Mouse (Mus musculus) yolk sac, embryonic 10.5 days (tissue): ENCODE measurements around the gene Sptb.

Experiments
- DNase-seq: peaks from one replicate; pipeline ENCODE4 v3.0.0-alpha.2; 2017; ENCODE audit warnings: low spot score

Sptb gene

GRCm38 (mm10) chr12:76605837-76606236 is 104.5 kb downstream of the Sptb start:
- DNase-seq, result no peak

DNA sequence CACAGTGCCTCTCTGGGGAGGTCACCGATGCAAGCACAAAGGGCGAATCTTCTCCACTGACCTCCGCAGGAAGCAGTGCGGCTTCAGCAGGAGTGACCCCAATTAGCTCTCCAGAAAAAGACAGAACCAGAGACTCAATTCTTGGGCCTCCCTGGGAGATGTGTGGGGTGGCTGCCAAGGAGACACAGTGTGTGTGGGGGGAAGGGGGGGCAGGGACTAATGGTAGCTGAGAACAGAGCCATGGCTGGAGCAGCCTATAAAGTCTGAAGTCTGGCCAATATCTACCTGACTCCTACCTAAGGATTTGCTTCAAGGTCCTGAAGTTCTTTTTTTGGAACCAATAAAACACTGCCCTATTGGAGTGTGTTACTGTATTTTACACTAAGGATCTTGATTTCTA is 105.8 kb downstream of the Sptb start:
- no peak for DNase-seq

DNA sequence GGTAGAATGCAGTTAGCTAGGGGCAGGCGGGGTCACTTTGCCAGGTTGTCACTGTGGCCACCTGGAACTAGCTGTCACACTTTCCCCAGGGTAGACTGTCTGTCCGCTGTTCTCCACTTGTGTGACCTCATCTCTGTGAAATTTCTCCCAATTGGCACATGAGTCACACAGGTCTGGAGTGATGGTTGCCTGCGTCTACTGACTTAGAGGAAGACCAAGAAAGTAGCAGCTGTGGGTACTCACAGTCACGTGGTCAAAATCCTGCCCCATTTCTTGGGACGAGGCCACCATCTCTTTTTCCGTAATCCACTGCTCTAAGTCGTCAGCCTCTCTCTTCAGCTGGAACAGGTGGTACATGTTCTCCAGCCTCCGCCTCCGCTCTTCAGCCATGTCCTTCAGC is 106.6 kb downstream of the Sptb start:
- no peak for DNase-seq

DNA sequence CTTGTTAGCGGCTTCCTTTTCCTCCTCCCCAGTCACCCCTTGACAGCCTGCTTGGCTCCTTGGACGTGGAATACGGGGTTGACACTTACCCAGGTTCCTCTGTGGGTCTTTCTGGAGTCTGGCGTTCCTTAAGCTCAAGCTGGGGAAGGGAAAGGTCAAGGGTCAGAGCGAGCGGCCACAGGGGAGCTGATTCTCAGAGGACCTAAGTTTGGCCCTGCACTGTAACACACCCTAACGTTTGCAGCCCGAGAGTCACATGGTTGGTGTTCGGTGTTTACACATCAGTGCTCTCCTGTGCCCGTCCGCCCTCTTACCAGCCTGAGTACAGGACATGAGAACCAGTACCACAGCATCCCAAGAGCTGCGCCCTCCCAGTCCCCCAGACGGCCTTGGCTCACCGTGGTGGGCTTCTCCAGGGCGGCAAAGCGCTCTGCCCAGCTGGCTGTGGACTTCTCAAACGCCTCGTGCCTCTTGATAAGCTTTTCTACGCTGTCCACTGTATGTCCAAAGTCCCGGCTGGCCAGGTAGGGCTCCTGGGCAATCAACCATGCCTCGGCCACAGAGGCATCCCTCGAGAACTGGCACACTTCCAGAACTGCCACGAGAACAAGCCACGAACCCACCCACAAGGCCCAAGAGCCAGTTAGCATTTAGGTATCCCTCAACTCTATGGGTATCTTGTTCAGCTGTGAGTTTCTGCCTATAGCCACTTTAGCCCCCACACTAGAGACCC is 112.0 kb downstream of the Sptb start:
- no peak for DNase-seq

- no peak for DNase-seq
Measured at GRCm38 (mm10) chr12:76597577-76598100, 112.7 kb downstream of the Sptb start.

DNA sequence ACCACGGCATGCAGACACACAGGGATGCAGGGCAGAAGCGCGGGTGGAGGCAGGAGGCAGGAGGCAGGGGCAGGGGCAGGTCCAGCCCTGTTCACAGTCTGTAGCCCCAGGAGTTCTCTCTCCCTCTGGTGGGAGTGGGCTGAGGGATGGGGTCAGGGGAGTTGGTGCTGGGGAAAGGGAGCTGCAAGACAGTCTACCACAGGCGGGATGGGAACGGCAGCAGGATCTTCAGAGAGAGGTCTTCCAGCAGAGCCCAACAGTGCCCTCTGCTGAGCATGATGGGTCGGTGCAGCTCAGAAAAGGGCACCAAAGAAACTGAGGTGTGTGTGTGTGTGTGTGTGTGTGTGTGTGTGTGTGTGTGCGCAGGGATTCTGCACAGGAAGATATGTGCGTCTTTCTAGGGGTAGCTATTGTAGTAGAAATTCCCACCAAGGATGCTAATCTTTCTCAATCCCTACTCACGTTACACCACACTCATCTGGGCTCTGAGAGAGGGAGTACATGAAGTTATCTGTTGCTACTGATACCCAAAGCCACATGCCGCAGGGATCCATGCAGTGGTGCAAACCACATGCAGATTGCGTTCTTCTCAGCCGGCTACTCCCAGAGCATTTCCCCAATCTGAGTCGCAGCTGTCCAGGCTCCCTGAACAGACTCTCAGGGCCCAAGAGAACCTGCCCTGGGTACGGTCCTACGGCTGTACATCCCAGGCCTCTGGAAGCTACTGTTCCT is 113.9 kb downstream of the Sptb start:
- DNase-seq, result peak; percentile 56

GRCm38 (mm10) chr12:76595830-76596229 is 114.5 kb downstream of the Sptb start:
- no peak for DNase-seq

DNA sequence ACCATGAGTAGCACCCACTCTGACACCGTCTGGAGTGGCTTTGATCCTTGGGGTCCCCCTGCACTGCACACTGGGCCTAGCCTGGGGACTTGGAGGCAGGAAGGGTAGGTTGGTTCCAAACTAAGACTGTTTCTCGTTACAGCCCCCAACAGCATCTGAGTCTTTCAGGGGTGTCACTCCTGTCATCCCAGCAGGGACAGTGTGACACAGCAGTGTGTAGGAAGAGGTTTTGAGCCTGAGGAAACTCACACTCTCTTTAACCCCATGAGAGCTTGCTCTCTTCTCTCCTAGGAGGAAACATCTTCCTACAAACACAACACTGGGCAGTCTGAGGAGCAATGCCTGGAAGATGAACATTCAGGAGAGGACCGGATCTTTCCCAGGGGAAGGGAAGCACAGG is 115.8 kb downstream of the Sptb start:
- DNase-seq, result no peak

GRCm38 (mm10) chr12:76593839-76594322 is 116.5 kb downstream of the Sptb start:
- DNase-seq, result no peak

DNA sequence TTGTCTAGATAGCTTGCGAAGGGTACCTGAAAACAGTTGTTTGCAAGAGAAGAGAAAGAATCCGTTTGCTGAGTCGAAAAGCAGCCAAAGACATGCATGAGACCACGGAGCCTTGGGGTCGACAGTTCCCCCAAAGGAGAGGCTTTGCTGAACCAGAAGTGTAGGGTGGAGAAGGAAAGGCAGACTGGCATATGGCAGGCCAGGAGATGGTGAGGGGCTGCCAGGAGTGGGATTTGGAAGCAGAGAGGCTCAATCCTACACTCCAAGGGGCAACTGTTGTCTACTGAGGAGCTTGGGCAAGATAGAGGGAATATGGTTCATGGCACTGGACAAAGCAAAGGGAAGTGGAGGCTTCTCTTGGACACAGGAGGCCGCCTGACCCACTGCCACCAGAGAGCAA is 117.1 kb downstream of the Sptb start:
- no peak for DNase-seq

DNA sequence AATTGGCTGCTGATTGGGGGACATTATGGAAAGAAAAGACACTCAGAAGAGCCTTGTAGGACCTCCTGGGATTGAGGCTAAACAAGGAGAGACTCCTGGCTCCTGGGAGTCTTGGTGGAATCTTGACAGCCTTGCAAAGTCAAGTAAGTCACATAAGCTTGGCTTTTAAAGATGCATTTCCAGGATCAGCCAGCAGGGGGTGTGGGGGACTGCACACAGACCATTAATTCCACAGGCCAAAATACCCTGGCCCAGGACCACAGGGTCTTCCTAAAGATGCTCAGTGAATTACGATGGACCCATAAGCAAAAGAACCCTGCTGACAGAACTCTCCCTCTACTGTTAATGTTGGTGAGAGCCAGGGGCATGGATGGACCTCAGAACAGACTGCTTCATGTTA is 118.1 kb downstream of the Sptb start:
- DNase-seq, result peak; percentile 49

- DNase-seq, result no peak
Measured at GRCm38 (mm10) chr12:76591037-76591436, 119.3 kb downstream of the Sptb start.

DNA sequence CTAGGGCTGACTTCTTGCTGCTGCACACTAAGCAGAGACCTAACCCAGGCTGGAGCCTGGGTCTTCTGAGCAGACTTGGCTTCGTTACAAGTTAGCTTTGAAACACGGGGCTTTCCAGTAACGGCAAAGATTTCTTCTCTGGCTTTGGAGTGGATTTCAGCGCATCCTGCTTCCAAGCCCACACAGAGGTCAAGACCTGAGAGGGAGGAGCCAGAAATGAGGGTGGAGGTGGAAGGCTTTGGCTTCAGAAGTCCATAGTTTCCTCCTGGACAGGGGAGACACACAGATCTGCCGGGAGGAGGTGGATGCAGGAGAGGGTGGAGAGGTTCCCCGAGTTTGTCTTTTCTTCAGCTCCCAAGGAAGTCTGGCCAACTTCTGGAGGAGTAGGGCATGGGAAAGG is 120.8 kb downstream of the Sptb start:
- no peak for DNase-seq

DNA sequence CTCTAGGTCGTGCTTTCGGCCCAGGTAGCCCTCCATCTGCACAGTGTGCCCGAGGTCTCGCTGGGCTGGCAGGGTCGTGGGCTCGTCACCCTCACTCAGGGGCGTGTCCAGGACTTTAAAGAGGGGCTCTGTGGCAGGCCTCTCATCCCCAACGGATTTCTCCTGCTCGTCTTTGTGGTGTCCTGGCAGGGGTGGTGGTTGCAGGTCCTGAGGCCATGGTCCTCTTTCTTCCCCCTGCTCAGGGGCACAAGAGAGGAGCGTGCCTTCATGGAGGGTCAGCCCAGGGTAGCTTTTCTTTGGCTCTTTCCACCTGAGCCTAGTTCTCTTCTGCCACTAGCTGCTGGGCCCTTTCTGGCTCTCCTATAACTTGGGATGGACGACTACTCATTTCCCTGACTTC is 123.0 kb downstream of the Sptb start:
- no peak for DNase-seq

DNA sequence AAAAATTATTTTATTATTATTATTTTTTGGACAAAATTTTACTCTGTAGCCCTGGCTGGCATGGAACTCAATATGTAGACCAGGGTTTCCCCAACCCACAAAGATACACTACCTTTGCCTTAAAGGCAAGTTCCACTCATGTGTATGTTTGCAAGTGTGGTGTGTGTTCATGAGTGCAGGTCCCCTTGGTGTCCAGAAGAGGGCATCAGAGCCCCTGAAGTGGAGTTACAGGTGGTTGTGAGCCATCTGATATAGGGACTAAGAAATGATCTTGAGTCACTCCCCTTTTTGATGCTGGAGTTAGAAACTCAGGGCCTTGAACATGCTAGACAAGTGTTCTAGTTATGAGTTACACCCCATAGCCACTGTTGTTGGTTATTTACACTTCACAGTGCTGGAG is 125.3 kb downstream of the Sptb start:
- no peak for DNase-seq

DNA sequence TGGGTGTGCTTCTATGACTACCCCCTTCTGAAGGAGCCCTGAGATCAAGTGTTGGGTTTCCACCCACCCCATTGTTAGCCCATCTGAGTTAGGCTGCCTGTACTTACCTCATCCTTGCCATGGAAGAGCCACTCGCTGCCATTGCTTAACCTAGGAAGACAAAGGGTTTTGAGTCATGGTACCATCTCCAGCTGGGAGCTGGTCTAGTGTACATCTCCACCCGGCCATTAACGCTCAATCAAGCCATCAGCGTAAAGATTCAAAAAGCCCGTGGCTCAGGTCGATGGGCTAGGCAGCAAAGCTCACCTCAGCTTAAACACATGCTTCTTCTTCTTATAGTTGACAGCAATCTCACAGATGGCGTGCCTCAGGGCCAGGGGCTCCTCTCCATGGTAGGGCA is 126.9 kb downstream of the Sptb start:
- no peak for DNase-seq

GRCm38 (mm10) chr12:76582841-76583240 is 127.5 kb downstream of the Sptb start:
- no peak for DNase-seq

DNA sequence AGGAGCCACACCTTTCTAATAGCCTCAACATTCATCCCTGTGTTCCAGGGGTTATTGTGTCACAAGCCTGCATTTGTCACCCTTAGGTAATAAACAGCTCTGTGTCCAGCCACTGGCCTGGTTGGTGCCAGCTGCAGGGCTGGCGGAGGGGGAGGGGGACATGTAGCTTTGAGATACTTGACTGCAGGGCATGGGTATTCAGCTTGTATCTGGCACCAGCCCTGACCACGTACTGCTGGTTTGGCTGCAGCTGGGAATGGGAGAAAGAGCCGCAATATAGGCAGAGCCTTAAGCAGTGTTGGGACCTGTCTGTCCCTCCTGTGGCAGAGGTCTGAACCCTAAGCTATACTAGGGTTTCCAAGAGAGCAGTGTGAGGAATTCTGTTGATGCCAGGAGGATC is 128.2 kb downstream of the Sptb start:
- DNase-seq, result no peak

DNA sequence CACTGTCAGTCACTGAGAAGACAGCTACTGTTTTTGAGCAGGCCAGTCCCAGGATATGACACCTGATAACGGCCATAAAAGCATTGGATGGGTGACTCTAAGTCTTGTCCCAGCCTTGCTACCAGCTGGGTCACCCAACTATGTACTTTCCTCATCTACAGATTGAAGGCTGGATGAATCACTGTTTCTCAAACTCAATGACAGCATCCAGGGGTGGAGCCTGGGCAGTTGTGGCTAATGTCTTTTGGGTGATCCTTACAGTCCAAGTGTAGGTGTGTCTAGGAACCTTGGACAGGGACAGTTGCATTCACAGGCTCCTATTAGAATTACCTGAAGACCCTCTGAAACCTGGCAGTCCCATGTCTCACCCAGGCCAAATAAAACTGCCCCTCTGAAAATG is 130.5 kb downstream of the Sptb start:
- no peak for DNase-seq

DNA sequence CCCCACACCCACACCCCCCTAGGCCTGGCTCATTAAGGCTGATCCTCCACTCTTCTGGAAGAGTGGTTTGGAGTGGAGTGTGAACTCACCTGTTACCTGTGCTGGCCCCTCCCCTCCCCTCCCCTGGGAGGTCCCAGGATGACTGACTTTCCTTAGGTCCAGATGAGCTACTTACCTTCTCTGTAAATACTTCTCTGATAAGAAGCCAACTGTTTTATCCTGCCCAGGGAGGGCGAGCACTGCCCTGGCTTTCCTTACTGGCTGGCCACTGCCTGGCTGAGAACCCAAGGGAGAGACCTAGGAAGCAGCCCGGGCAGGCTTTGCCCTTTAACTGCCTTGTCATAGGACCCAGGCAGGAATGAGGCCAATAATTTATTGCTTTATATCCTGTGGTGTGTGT is 131.9 kb downstream of the Sptb start:
- no peak for DNase-seq

DNA sequence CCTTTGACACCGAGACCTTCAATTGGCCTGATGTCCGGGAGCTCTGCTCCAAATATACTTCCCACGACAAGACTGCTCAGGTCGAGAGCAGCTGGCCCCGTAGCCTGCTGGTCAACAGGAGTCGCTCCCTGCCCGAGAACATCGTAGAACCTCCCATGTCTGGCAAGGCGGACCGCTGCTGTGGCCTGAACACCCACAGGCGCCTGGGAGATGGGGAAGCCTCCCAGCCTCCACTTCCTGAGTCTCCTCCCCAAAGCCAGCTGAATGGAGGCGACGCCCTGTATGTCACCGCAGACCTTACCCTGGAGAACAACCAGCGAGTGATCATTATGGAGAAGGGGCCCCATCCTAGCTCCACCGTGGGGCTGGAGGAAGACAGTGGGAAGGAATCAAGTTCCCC is 132.5 kb downstream of the Sptb start:
- DNase-seq, result no peak

DNA sequence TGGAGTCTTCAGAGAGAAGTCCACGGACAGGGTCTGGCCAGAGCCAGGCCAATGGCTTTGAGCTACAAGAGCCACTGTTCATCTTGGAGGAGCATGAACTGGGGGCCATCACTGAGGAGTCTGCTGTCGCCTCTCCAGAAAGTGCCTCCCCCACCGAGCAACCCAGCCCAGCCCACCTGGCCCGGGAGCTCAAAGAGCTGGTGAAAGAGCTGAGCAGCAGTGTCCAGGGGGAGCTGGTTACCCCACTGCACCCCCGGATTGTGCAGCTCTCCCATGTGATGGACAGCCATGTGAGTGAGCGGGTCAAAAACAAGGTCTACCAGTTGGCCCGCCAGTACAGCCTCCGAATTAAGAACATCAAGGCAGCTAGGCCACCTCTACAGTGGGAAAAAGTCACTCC is 133.5 kb downstream of the Sptb start:
- DNase-seq, result no peak

- no peak for DNase-seq
Measured at GRCm38 (mm10) chr12:76576061-76576460, 134.3 kb downstream of the Sptb start.
